Mouse (Mus musculus) adrenal gland (tissue): ENCODE data around the gene Slc7a5.

Experiments used
- intact Hi-C: fragments of 180-260 bp; cut with DNase I; formaldehyde crosslinking; loops from one replicate; pipeline ENCODE4 v1.15.1; 2025

Gene Slc7a5

DNA sequence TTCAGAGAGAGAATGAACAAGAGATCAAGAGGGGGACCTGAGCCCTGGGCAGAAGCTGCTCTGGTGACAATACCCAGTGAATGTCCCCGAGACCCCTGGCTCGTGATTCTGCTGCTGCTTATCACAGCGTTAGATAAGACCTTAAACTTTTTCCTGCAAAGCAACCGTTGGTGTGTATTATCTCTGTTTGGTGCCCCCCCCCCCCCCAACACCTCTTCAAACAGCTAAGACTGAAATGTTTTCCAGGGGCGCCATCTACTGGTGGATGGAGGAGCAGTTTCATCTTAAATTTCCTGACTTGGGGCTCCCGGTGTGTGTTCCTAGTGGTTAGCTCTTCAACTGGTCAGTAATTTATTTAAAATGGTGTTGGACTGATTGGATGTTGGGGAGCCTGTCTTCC, 2.2 kb upstream of the Slc7a5 start:
- intact Hi-C loops = loop anchor here (1.0 to 10.0 kb wide), 3 partner anchors 37 to 215 kb away; no protein-coding TSS in a partner anchor

DNA sequence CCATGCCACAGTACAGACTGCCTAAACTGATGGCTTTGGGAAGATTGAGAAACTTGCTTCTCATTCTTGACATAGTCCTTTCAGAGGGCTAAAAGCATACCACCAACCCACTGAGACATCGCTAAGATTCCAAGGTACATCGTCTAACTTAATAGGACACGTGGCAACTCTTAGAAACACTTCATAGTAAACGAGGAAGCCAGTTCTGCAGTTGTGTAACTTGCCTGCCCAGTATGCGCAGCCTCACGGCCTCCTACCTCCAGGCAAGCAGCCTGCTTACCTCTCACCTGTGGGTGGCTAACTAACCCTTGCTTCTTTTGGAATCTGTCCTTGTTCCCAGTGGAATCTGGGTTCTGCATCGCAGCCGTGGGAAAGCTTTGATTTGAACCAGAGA, 1.7 kb upstream of the Slc7a5 start:
- intact Hi-C loops = loop anchor here (1.0 to 2.0 kb wide), 2 partner anchors 36 to 58 kb away; no protein-coding TSS in a partner anchor

DNA sequence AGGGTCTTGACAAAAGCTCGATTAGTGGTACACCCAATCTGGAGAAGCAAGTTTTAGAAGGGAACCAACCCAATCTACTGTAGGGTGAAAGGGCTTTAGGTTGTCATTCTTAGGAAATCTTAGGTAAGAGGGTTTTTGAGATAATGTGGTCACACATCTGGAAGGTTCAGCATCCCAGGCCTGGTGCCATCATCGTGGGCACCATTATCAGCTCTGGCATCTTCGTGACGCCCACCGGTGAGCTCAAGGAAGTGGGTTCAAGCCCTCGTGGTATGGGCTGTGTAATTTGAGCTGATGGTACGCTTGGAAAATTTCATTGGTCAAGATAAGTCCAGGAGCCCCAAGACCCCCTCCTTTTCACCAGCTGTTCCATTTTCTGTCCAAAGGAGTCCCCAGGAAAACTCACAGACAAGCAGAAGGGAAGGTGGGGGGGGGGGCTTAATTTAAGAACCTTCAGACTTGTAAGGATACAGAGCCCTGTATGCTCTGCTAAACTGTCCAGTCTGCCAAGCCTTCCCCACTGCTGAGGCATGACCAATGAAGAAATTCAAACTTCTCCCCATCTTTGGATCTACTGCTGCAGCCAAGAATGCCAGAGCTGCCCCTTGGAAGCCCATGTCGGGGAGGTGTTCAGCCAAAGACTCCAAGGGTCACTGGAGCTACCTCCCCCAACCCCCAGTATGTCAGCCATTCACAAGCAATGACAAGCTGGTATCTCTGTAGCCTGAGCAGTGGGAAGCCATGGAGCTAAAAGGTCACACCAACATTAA, 1.1 kb upstream of the Slc7a5 start:
- intact Hi-C loops = loop anchor here (1.0 to 2.0 kb wide), 2 partner anchors 36 to 57 kb away; no protein-coding TSS in a partner anchor

DNA sequence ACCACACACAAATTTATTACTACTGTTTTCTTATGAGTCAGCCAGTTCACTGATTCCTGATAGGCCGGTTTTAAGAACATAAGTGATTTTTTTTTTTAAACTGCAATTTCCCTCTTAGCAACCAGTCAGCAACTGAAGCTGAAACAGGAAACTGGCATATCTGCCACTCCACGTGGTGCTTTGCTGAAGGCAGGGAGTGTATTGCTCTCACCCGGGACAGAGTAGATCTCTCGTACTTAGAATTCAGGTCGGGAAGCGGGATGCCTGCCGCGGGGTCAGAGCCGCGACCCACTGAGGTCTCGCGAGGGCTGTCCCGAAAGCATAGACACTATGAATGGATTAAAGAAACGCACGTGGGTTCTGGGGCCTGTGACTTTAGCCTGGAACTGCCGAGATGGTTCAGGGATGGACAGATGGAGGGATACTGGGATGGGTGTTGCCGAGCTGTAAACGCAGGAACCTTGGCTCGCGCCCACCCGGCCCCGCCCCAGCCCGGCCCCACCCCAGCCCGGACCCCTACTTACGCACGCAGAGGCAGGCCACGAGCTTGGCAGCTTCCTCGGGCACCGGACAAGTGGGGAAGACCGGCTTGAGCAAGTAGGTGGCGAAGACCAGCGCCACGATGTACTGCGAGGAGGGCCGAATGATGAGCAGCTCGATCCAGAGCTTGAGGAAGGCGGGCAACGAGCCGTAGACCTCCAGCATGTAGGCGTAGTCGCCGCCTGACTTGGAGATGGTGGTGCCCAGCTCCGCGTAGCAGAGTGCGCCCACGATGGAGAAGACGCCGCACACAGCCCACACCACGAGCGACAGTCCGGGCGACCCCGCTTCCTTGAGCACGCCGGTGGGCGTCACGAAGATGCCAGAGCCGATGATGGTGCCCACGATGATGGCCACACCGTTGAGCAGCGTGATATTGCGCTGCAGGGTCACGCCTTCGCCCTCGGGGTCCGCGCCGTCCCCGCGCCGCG, 667 bp downstream of the Slc7a5 start:
- intact Hi-C loops = no loop called here

DNA sequence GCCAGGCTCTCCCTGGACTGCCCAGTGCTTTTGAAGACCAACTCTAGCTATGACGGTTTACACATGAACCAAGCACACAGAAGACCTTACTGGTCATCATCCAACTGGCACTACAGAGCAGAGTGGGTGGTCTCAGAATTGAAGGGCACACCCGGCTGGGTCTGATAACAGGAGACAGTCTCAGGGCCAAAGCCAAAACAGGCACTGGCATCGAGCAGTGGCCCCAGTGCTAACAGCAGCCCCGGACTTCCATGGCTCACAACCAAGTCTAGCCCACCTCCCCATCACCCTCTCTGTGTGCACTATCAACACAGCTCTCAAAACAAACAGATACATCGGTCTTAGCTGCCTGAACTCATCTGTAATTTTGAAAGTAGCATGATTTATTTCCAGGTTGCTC, 1.6 kb downstream of the Slc7a5 start:
- intact Hi-C loops = no loop called here

DNA sequence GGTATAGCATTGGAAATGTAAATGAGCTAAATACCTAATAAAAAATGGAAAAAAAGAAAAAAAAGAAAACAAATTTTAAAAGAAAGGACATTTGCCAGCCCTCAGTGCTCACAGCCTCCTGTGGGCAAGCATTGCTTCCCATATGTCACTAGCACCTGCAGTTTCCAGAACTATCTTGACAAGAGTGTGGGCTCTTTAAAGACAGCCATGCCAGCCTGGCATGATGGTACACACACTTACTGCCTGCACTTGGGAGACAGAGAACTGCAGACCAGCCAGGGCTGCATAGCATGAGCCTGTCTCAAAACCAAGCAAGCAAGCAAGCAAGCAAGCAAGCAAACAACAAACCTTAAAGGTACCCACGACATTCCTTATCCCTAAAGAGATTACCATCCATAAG, 2.1 kb downstream of the Slc7a5 start:
- intact Hi-C loops = no loop called here

DNA sequence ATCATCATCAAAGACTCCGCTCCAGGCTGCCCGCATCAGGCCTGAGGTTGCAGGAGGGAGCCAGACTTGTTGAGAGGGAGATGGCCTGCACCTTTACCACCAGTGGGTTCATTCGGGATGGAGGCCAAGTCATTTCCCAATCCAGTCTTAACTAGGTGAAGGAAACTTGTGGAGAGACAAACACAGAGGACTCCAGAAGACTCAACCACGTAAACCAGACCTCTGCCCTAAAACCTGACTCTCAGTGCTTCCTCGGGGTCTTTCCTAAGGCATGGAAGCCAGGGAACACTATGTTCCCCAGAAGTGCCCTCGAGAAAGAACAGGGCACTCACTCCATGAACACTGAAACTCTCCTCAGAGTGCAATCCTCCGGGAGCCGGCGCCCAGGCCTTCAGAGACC, 2.5 kb downstream of the Slc7a5 start:
- intact Hi-C loops = no loop called here

DNA sequence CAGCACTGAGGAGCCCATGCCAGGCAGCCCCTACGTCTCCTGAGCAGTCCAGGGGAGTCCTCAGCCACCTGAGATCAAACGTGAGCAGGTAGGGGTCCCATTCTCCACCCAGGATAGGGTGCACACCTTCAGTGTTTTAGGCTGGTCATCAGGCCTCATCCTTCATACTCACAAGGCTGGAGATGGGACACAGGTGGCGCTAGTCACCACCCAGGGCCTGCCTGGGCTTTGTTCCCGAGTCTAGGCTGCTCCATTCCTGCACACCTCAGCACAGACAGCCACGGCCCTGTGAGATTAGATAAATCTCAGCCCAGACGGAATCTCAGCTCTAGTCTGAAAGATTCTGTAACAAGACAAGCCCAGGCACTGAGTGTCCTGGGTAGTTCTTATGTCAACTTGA, 3.5 kb downstream of the Slc7a5 start:
- intact Hi-C loops = no loop called here

DNA sequence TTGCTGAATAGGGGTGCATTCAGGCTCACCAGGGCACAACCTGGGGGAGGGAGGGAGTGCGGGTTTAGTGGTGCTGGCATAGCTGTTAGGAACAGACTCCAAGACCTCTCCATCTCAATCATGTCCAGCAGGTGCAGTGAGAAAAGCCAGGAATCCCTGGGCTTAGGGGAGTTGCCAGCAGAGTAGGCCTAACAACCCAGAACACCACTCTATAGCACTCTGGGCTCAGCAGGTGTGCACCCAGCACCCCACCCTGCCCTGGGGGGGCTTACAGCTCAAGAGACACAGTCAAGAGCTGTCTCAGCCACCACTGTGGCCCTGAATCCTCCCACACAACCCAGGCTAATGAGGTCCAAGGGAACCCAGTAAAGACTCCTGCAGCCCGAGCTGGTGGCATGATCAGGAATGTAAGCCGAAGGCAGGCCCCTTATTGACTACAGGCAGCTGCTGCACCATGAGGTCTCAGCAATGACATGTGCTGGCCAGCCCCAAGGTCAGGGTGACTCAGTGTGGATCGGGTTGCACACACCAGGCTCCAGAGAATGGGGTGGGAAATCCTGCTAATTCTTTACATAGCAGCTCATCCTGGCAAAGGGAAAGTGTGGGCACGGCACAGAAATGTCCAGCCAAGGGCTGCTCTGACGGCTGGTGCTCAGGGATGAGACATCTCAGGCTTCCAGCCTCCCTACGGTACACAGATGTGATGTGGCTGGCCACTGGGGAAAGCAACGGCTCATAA, 5.8 kb downstream of the Slc7a5 start:
- intact Hi-C loops = no loop called here

DNA sequence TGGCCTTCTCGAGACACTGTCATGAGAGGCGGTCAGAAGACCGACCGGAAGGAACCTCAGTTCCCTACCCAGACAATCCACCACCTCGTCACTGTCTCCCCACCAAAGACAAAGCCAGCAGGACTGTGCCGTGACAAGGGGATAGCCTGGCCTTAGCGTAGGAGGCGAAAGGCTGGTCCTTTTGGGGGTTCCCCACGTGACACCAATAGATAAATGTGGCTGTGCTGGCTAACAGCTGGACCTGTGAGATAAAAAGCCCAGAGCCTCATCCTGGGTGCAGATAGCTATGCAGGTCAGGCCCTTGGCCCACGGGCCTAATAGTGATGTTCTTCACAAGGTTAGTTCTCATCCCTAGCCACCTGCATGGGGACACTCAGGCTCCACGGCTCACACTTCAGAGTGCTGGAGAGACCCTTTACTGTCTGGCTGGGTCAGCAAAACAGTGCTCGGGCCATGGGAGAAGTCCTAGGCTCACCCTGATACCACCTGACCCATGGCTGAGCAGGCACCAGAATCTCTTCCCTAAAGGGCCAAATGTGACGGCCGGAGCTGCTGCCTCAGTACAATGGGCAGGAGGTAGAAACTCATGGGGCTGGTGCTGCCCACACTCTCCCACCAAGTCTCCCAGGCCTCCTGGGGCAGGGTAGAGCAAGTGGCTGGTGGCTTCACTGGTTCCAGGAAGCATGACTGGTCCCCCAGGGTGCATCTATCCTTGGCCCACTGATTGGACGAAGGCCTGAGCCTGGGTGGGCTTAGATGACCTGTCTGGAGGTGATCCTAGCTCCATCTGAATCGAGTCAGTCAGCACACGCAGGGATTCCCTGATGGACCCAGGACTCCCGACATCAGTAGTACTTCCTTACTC, 8.1 kb downstream of the Slc7a5 start:
- intact Hi-C loops = no loop called here

DNA sequence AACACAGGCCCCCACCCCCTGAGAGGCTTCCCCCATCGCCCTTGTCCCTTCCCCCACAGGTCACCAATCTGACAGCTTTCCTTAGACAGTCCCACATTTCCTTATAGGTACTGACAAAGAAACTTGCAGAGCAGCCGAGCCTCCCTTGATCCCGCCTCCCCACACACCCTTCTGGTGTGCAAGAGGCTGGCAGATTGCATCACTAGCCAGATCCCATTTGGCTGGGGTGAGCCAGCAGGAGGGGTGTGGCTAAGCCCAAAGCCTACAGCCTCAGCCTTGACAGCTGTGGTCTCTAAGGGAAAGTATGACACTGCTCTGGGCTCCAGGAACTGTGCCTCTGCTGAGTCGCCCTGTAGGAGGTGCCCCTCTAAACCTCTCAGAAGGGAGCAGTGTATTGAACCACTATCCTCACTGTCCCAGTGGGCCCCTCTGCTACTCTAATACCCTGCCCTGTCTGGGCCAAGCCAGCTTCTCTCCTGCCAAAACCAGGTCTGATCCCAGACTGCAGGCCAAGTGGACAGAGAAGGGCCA, 9.0 kb downstream of the Slc7a5 start:
- intact Hi-C loops = no loop called here

DNA sequence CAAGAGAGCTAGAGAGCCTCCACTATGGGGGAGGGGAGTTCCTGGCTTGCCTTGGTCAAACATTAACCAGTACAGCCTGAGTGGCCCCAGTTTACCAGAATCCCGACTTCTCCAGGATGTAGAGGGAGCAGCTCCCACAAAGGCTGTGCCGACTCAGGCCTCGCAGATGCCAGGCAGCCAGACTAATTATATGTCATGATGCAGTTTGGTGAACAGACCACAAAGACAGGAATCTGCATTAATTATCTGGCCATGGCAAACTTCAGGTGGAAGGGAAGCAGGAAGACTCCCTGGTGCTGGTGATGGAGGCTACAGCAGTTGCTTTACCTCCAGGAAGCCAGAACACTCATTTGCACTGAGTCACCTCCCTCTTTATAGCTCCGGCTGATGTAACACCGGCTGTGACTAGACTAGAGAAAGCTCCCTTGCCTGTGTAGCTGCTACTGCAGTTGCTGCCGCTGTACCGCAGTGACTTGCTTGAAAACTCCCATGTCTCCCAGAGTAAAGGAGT, 9.6 kb downstream of the Slc7a5 start:
- intact Hi-C loops = no loop called here

DNA sequence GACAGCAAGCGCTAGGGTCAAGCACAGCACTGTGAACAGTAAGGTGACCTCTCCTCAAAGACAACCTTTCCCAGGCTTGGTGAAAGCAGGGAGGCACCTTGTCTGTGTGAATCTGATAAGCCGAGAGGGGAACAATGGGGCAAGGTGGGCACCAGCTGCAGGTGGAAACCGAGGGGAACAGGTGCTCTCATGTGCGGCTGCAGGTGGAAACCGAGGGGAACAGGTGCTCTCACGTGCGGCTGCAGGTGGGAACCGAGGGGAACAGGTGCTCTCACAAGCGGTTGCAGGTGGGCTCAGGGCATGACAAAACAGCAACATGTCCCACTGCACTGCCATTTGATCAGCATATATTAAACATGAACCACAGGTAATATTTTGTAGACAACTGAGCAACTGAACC, 10.3 kb downstream of the Slc7a5 start:
- intact Hi-C loops = no loop called here

DNA sequence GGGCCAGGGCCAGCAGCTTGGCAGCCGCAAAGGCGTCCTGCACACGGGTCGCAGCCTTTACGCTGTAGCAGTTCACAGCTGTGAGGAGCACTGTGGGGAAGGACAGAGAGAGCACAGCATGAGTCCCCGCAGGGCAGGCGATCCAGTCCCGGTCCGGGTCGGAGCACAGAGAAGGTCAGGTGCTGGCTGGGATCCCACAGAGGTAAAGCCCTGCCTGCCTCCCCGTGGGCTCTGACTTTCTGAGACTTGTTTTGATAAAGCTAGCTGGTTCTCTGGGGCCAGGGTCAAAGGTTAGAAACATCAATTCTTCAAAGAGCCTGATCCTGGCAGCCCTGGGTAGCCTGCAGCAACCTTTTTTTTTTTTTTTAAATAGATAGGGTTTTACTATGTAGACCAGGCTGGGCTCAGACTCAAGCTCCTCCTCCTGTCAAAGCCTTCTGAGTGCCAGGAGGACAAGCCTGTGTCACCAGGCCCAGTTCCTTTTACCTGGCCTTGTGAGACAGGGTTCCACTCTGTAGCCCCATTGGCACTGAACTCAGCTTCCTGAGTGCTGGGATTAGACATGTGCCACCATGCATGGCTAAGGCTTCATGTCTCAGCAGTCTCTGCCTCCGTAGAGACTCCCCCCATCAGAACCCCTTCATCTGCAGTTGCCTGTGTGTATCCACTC, 10.9 kb downstream of the Slc7a5 start:
- intact Hi-C loops = no loop called here

DNA sequence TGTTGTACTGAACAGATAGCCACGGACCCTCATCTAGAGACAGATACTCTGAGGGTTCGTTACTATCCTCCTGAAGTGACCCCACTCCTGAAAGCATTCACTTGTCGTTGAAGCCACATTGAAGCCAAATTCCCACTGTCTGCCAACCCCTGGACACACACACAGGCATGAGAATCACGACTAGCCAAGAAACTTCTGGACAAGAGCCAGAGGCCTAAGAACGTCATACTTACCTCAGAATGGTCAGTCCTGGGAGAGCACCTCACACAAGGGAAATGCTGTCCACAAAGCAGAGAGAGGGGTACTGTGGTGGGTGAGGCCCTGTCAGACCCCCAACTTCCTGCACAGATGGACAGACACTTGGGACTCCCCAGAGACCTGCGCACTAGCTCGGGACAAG, 11.6 kb downstream of the Slc7a5 start:
- intact Hi-C loops = no loop called here

DNA sequence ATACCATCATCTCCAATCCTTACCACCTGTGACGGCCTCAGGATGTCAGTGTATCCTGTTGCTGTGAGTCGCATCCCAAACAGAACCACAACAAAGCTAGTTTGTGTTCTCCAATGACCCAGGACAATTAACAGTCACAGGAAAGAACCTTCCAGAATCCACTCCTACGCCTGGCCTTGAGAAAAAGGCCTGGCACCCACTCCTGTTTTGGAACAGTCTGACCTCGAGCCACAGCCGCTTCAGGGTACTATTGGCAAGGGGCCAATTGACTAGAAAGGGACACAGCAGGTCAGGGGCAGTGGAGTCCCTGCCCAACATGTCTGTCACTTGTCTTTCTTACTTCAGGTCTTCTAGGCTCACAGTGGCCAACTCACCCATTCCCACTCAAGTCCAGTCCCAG, 14.6 kb downstream of the Slc7a5 start:
- intact Hi-C loops = no loop called here

DNA sequence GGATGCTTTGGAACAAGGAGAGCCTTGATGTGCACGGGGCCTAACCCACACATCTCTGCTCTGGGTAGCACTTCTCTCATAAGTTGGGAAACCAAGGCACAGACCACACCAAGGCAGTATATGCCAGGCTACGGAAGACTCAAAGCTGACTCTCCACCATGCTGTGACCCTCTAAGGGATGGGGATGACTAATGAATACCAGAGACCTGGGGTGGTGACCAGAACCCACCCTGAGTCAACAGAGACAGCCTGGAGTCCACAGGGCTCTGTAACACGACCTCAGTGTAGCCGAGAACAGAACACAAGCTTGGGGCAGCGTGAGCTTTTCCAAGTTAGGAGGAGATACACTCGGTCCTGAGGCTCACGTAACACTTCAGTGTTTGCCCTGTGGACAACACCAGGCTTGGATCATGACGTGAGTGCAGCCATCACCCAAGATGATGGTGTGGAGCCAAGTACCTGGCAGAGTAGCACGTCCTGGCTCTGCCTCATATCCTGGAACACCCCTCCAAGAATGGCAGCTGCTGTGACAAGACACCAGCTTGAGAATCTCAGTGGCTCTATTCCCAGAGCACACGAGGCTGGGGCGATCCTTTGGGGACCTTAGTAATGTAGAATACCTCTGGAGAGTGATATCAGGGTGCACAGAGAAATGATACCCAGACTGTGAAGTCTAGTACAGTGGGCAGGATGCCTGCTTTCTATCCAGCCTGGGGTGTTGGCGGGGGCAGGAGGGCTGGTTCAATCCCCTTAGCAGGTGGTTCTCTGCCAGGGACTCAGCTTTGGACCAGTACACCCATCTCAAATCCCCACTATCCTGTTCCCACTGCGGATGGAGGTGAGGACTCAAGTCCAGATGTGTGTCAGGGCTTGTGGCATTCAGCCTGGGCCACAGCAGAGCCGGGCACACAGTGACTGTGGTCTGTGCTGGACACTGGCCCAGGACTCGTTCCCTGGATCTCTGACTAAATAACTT, 17.4 kb downstream of the Slc7a5 start:
- intact Hi-C loops = no loop called here

DNA sequence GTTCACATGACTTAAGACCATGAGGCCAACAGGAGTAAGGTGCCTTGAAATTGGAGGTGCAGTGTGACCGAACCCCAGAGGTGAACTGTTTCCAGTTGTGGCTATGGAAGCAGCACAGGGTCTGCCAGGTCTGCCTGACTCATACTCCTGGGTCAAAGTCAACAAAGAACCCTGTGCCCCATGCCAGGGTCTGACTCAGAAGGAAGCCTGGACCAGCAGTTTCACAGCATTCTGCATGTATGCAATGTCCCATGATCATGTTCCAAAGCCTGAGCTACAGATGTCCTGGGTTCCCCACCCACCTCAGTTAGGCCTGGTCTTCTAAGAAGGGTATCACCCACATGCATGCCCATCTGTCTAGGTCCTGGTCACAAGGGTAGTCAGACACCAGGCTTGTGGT, 18.2 kb downstream of the Slc7a5 start:
- intact Hi-C loops = no loop called here
